23 mouse cellular contexts compared by ENCODE assay signal in the genomic region with DNA sequence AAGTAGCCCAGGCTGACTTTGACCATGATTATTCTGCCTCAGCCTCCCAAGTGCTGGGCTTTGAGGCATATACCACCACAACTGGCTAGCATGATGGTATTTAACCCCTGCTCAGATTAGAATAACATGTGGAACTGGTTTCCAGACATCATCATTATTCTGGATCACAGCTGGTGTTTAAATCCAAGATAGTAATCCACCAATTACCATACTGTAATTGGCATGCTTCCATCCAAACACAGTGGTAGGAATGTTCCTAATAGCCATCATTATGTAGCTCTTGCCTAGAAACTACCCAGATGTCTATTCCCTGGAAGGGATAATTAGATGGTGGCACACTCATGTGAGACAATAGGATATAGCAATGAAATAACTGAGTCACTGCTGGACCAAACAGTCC.
A peak's percentile ranks its signal among the peaks of the same experiment; 100 is the strongest.
DNase-seq lines count a peak whose midpoint lies in the region; ATAC-seq lines count a peak whose summit lies in the region.
"Had no signal": no experiment of that assay in that cellular context is flagged by ENCODE, and none has a peak within 500 bp of the region (broad histone marks: within the 10 kb centered on the region; RNA-seq: fewer than 3 reads in every experiment).

No protein-coding gene starts in this region.

- H3K4me1 ChIP-seq in embryonic facial prominence, embryonic 11.5 days (ENCODE audit: control insufficient read depth, insufficient read depth, low read length), result no peaks in the 10 kb centered on the region
- H3K4me1 ChIP-seq in embryonic facial prominence, embryonic 10.5 days, result no peaks in the 10 kb centered on the region
- H3K4me1 ChIP-seq in midbrain, embryonic 12.5 days, result no peaks in the 10 kb centered on the region
- no peaks in the 10 kb centered on the region for H3K4me1 ChIP-seq in midbrain, embryonic 15.5 days
- H3K4me1 ChIP-seq in forebrain, embryonic 15.5 days, result no peaks in the 10 kb centered on the region
- H3K4me1 ChIP-seq: heart, embryonic 10.5 days; limb, embryonic 15.5 days; liver, embryonic 15.5 days had no signal

- no peak overlapping the region for H3K27ac ChIP-seq in embryonic facial prominence, embryonic 11.5 days (replicated peaks; ENCODE audit: low read depth, low read length)
- H3K27ac ChIP-seq in embryonic facial prominence, embryonic 10.5 days (replicated peaks), result no peak overlapping the region
- H3K27ac ChIP-seq in midbrain, embryonic 12.5 days (replicated peaks), result no peak overlapping the region
- H3K27ac ChIP-seq in midbrain, embryonic 15.5 days, result no peak overlapping the region
- no peak overlapping the region for H3K27ac ChIP-seq in forebrain, embryonic 15.5 days (replicated peaks)
- H3K27ac ChIP-seq: gastrocnemius, adult 2 months; heart, embryonic 10.5 days; kidney, postnatal 0 days; limb, embryonic 15.5 days; liver, embryonic 15.5 days had no signal

- H3K4me3 ChIP-seq in embryonic facial prominence, embryonic 11.5 days (ENCODE audit: low read depth, low read length), result no peak overlapping the region
- H3K4me3 ChIP-seq in embryonic facial prominence, embryonic 10.5 days, result no peak overlapping the region
- no peak overlapping the region for H3K4me3 ChIP-seq in midbrain, embryonic 12.5 days
- no peak overlapping the region for H3K4me3 ChIP-seq in midbrain, embryonic 15.5 days
- H3K4me3 ChIP-seq in forebrain, embryonic 15.5 days, result no peak overlapping the region
- H3K4me3 ChIP-seq: gastrocnemius, adult 2 months; heart, embryonic 10.5 days; limb, embryonic 15.5 days; liver, embryonic 15.5 days had no signal

- H3K36me3 ChIP-seq in embryonic facial prominence, embryonic 11.5 days (replicated peaks; ENCODE audit: control insufficient read depth, insufficient read depth, low read depth, low read length), result no peaks in the 10 kb centered on the region
- H3K36me3 ChIP-seq in embryonic facial prominence, embryonic 10.5 days (replicated peaks), result no peaks in the 10 kb centered on the region
- no peaks in the 10 kb centered on the region for H3K36me3 ChIP-seq in midbrain, embryonic 12.5 days
- H3K36me3 ChIP-seq in midbrain, embryonic 15.5 days (replicated peaks), result no peaks in the 10 kb centered on the region
- H3K36me3 ChIP-seq in forebrain, embryonic 15.5 days, result no peaks in the 10 kb centered on the region
- H3K36me3 ChIP-seq: heart, embryonic 10.5 days; limb, embryonic 15.5 days; liver, embryonic 15.5 days had no signal

- no peak overlapping the region for H3K9ac ChIP-seq in embryonic facial prominence, embryonic 11.5 days (replicated peaks; ENCODE audit: low read length)
- no peak overlapping the region for H3K9ac ChIP-seq in midbrain, embryonic 12.5 days (replicated peaks)
- no peak overlapping the region for H3K9ac ChIP-seq in midbrain, embryonic 15.5 days
- no peak overlapping the region for H3K9ac ChIP-seq in forebrain, embryonic 15.5 days (replicated peaks)
- H3K9ac ChIP-seq: limb, embryonic 15.5 days; liver, embryonic 15.5 days had no signal

- no peaks in the 10 kb centered on the region for H3K9me3 ChIP-seq in embryonic facial prominence, embryonic 11.5 days (replicated peaks; ENCODE audit: control insufficient read depth, low read length)
- H3K9me3 ChIP-seq in embryonic facial prominence, embryonic 10.5 days, result no peaks in the 10 kb centered on the region
- no peaks in the 10 kb centered on the region for H3K9me3 ChIP-seq in midbrain, embryonic 12.5 days
- H3K9me3 ChIP-seq in midbrain, embryonic 15.5 days, result no peaks in the 10 kb centered on the region
- no peaks in the 10 kb centered on the region for H3K9me3 ChIP-seq in forebrain, embryonic 15.5 days
- H3K9me3 ChIP-seq: heart, embryonic 10.5 days; limb, embryonic 15.5 days; liver, embryonic 15.5 days had no signal

- ATAC-seq in embryonic facial prominence, embryonic 11.5 days (replicated peaks; ENCODE audit: insufficient number of reproducible peaks, low FRiP score, low TSS enrichment, low read depth), result no peak
- peak; percentile 78 for ATAC-seq in midbrain, embryonic 12.5 days (ENCODE audit: low FRiP score, low read depth)
- ATAC-seq in midbrain, embryonic 15.5 days (replicated peaks), result no peak; the same call in 1 of the 2 replicates
- ATAC-seq in forebrain, embryonic 15.5 days (replicated peaks), result peak; percentile 48
- ATAC-seq: activated CD4-positive, CD25-positive, alpha-beta regulatory T cell, adult 4 months; CD4-positive, CD25-positive, alpha-beta regulatory T cell, adult 4 months; lung, postnatal 0 days had no signal

- H3K4me2 ChIP-seq in embryonic facial prominence, embryonic 11.5 days (ENCODE audit: low read depth, low read length), result no peak overlapping the region
- H3K4me2 ChIP-seq in midbrain, embryonic 12.5 days (replicated peaks), result no peak overlapping the region
- no peak overlapping the region for H3K4me2 ChIP-seq in midbrain, embryonic 15.5 days
- no peak overlapping the region for H3K4me2 ChIP-seq in forebrain, embryonic 15.5 days (replicated peaks)
- H3K4me2 ChIP-seq: limb, embryonic 15.5 days; liver, embryonic 15.5 days had no signal

- no peaks in the 10 kb centered on the region for H3K27me3 ChIP-seq in embryonic facial prominence, embryonic 11.5 days (ENCODE audit: control insufficient read depth, insufficient read depth, low read length)
- no peaks in the 10 kb centered on the region for H3K27me3 ChIP-seq in embryonic facial prominence, embryonic 10.5 days (replicated peaks; ENCODE audit: low read depth, poor library complexity, severe bottlenecking)
- H3K27me3 ChIP-seq in midbrain, embryonic 12.5 days, result no peaks in the 10 kb centered on the region
- H3K27me3 ChIP-seq in midbrain, embryonic 15.5 days (replicated peaks), result no peaks in the 10 kb centered on the region
- H3K27me3 ChIP-seq in forebrain, embryonic 15.5 days, result no peaks in the 10 kb centered on the region
- H3K27me3 ChIP-seq: limb, embryonic 15.5 days; liver, embryonic 15.5 days had no signal

- peak; percentile 9 for DNase-seq in embryonic facial prominence, embryonic 11.5 days (ENCODE audit: low spot score)
- no peak for DNase-seq in embryonic facial prominence, embryonic 10.5 days (ENCODE audit: low spot score)
- peak; percentile 34 for DNase-seq in retina, embryonic 14.5 days (ENCODE audit: low spot score)
- DNase-seq in lung, adult 18-20 months, result no peak
- no peak for DNase-seq in kidney, adult 8-10 months
- DNase-seq: adrenal gland, postnatal 14 days; cerebellum, adult 11 months; cerebellum, postnatal 14 days; gastrocnemius, adult 2 months; heart, postnatal 10 days; kidney, adult 11 months; right cerebral cortex, adult 18-20 months; thymus, postnatal 14 days had no signal

Comparison
In these comparisons a context has a peak if more than half of its experiments do, and no peak if none do; other contexts are left out.
1. ATAC-seq: peak in midbrain, embryonic 12.5 days (single experiment) and forebrain, embryonic 15.5 days (single experiment); none in embryonic facial prominence, embryonic 11.5 days (single experiment) and midbrain, embryonic 15.5 days (single experiment).
2. DNase-seq: peak in embryonic facial prominence, embryonic 11.5 days (single experiment) and retina, embryonic 14.5 days (single experiment); none in embryonic facial prominence, embryonic 10.5 days (single experiment), lung, adult 18-20 months (0 of 2) and kidney, adult 8-10 months (0 of 2).